Mouse (Mus musculus): ENCODE measurements around the gene Slc16a6. TPM values are rescaled to one million over a fixed set of nuclear protein-coding genes. Genes with fewer than 3 reads are reported as not detected.

Slc16a6 gene
- 4.2 and 7.5 TPM in 2 replicates for polyA plus RNA-seq (2014; fragmentation: Nextera tagmentation; extraction: Ambion mirVana)

GRCm38 (mm10) chr11:109473171-109474085 is at the start of gene Slc16a6, which contains the start of gene Arsg:
Gene Slc16a6 (minus strand): TSS chr11:109473598.
Gene Arsg (plus strand): TSS chr11:109473374.
- DNase-seq (ENCODE audit: low spot score) (peak; percentile 88), ATAC-seq (ENCODE audit: low FRiP score) (peak; percentile 86)
- no peaks in the 10 kb centered on the region for H3K36me3 ChIP-seq (replicated peaks; ENCODE audit: control insufficient read depth, insufficient read depth)
- under 1% methylated on average over 76 of the region's 111 CpGs for WGBS
- H3K9me3 ChIP-seq (ENCODE audit: control insufficient read depth, low read length) = no peaks in the 10 kb centered on the region
- H3K9ac ChIP-seq = peak within 1 kb of the TSS; percentile 93
- peaks cover 3% of the 10 kb centered on the region; the same call in 1 of the 2 replicates for H3K27me3 ChIP-seq (ENCODE audit: control insufficient read depth, insufficient read depth, low read length)
- H3K4me1 ChIP-seq (replicated peaks; ENCODE audit: control insufficient read depth, insufficient read depth, low read length) = peaks cover 8% of the 10 kb centered on the region; the same call in 1 of the 2 replicates
- peak within 1 kb of the TSS; percentile 90 for H3K27ac ChIP-seq
- peak within 1 kb of the TSS; percentile 67 for H3K4me2 ChIP-seq (replicated peaks)
- H3K4me3 ChIP-seq (replicated peaks; ENCODE audit: low read length) = peak within 1 kb of the TSS; percentile 85

GRCm38 (mm10) chr11:109520958-109521357 is 47.6 kb upstream of the Slc16a6 start:
- Histone ChIP-seq H3K4me1 (replicated peaks; ENCODE audit: control insufficient read depth, insufficient read depth, low read length) (no peaks in the 10 kb centered on the region), H3K36me3 (replicated peaks; ENCODE audit: control insufficient read depth, insufficient read depth) (no peaks in the 10 kb centered on the region)

GRCm38 (mm10) chr11:109517816-109518215 is 44.4 kb upstream of the Slc16a6 start:
- whole genome bisulfite sequencing = 91% methylated on average over 3 of the region's 3 CpGs
- Histone ChIP-seq H3K4me1 (replicated peaks; ENCODE audit: control insufficient read depth, insufficient read depth, low read length) (no peaks in the 10 kb centered on the region), H3K27ac (no peak overlapping the region), H3K4me2 (replicated peaks) (no peak overlapping the region), H3K4me3 (replicated peaks; ENCODE audit: low read length) (no peak overlapping the region), H3K36me3 (replicated peaks; ENCODE audit: control insufficient read depth, insufficient read depth) (no peaks in the 10 kb centered on the region), H3K9ac (no peak overlapping the region), H3K27me3 (ENCODE audit: control insufficient read depth, insufficient read depth, low read length) (no peaks in the 10 kb centered on the region), H3K9me3 (ENCODE audit: control insufficient read depth, low read length) (no peaks in the 10 kb centered on the region)
- ATAC-seq (ENCODE audit: low FRiP score) (no peak), DNase-seq (ENCODE audit: low spot score) (no peak)

More at GRCm38 (mm10) chr11:109520958-109521357, 47.6 kb upstream of the Slc16a6 start:
- ATAC-seq (ENCODE audit: low FRiP score) (no peak), DNase-seq (ENCODE audit: low spot score) (no peak)
- Histone ChIP-seq H3K9ac (no peak overlapping the region), H3K9me3 (ENCODE audit: control insufficient read depth, low read length) (no peaks in the 10 kb centered on the region), H3K4me3 (replicated peaks; ENCODE audit: low read length) (no peak overlapping the region), H3K27ac (no peak overlapping the region), H3K27me3 (ENCODE audit: control insufficient read depth, insufficient read depth, low read length) (no peaks in the 10 kb centered on the region), H3K4me2 (replicated peaks) (no peak overlapping the region)
- 56% methylated on average over 7 of the region's 7 CpGs for WGBS

GRCm38 (mm10) chr11:109517330-109517729 is 43.9 kb upstream of the Slc16a6 start:
- no peak overlapping the region for H3K4me3 ChIP-seq (replicated peaks; ENCODE audit: low read length)

GRCm38 (mm10) chr11:109514064-109514612 is 40.7 kb upstream of the Slc16a6 start:
- WGBS = 82% methylated on average over 3 of the region's 3 CpGs
- Histone ChIP-seq H3K9me3 (ENCODE audit: control insufficient read depth, low read length) (0 out of 2 replicates have a peak, but pooled peaks cover 6% of the 10 kb centered on the region), H3K27me3 (ENCODE audit: control insufficient read depth, insufficient read depth, low read length) (no peaks in the 10 kb centered on the region), H3K4me2 (replicated peaks) (no peak overlapping the region), H3K27ac (no peak overlapping the region), H3K9ac (no peak overlapping the region), H3K4me3 (replicated peaks; ENCODE audit: low read length) (no peak overlapping the region), H3K4me1 (replicated peaks; ENCODE audit: control insufficient read depth, insufficient read depth, low read length) (no peaks in the 10 kb centered on the region), H3K36me3 (replicated peaks; ENCODE audit: control insufficient read depth, insufficient read depth) (no peaks in the 10 kb centered on the region)
- DNase-seq (ENCODE audit: low spot score) (no peak), ATAC-seq (ENCODE audit: low FRiP score) (no peak)

More at GRCm38 (mm10) chr11:109517330-109517729, 43.9 kb upstream of the Slc16a6 start:
- WGBS = 91% methylated on average over 11 of the region's 11 CpGs
- Histone ChIP-seq H3K9ac (no peak overlapping the region), H3K27me3 (ENCODE audit: control insufficient read depth, insufficient read depth, low read length) (no peaks in the 10 kb centered on the region), H3K4me2 (replicated peaks) (no peak overlapping the region), H3K27ac (no peak overlapping the region), H3K9me3 (ENCODE audit: control insufficient read depth, low read length) (no peaks in the 10 kb centered on the region), H3K36me3 (replicated peaks; ENCODE audit: control insufficient read depth, insufficient read depth) (no peaks in the 10 kb centered on the region), H3K4me1 (replicated peaks; ENCODE audit: control insufficient read depth, insufficient read depth, low read length) (no peaks in the 10 kb centered on the region)
- ATAC-seq (ENCODE audit: low FRiP score) = no peak
- DNase-seq (ENCODE audit: low spot score) = no peak

GRCm38 (mm10) chr11:109512995-109513675 is 39.7 kb upstream of the Slc16a6 start:
- no peak overlapping the region for H3K27ac ChIP-seq
- H3K27me3 ChIP-seq (ENCODE audit: control insufficient read depth, insufficient read depth, low read length) = no peaks in the 10 kb centered on the region
- 88% methylated on average over 16 of the region's 16 CpGs for WGBS
- H3K9me3 ChIP-seq (ENCODE audit: control insufficient read depth, low read length) = 0 out of 2 replicates have a peak, but pooled peaks cover 6% of the 10 kb centered on the region
- no peak for ATAC-seq (ENCODE audit: low FRiP score)
- DNase-seq (ENCODE audit: low spot score) = no peak
- no peak overlapping the region for H3K4me3 ChIP-seq (replicated peaks; ENCODE audit: low read length)
- H3K4me2 ChIP-seq (replicated peaks) = no peak overlapping the region
- no peak overlapping the region for H3K9ac ChIP-seq
- no peaks in the 10 kb centered on the region for H3K36me3 ChIP-seq (replicated peaks; ENCODE audit: control insufficient read depth, insufficient read depth)
- H3K4me1 ChIP-seq (replicated peaks; ENCODE audit: control insufficient read depth, insufficient read depth, low read length) = no peaks in the 10 kb centered on the region

- H3K27ac ChIP-seq = no peak overlapping the region
- 0 out of 2 replicates have a peak, but pooled peaks cover 6% of the 10 kb centered on the region for H3K9me3 ChIP-seq (ENCODE audit: control insufficient read depth, low read length)
- no peaks in the 10 kb centered on the region for H3K36me3 ChIP-seq (replicated peaks; ENCODE audit: control insufficient read depth, insufficient read depth)
- 0 out of 2 replicates have a peak, but pooled peaks cover 3% of the 10 kb centered on the region for H3K4me1 ChIP-seq (replicated peaks; ENCODE audit: control insufficient read depth, insufficient read depth, low read length)
- no peak overlapping the region for H3K9ac ChIP-seq
- no peak overlapping the region for H3K4me2 ChIP-seq (replicated peaks)
- no peak overlapping the region for H3K4me3 ChIP-seq (replicated peaks; ENCODE audit: low read length)
- ATAC-seq (ENCODE audit: low FRiP score) = no peak
- 41% methylated on average over 3 of the region's 3 CpGs for WGBS
- DNase-seq (ENCODE audit: low spot score) = no peak
- no peaks in the 10 kb centered on the region for H3K27me3 ChIP-seq (ENCODE audit: control insufficient read depth, insufficient read depth, low read length)
These were observed 33.7 kb upstream of the Slc16a6 start for GRCm38 (mm10) chr11:109507068-109507467.

- H3K27me3 ChIP-seq (ENCODE audit: control insufficient read depth, insufficient read depth, low read length) = no peaks in the 10 kb centered on the region
- H3K4me2 ChIP-seq (replicated peaks) = no peak overlapping the region
- no peak overlapping the region for H3K9ac ChIP-seq
- H3K9me3 ChIP-seq (ENCODE audit: control insufficient read depth, low read length) = no peaks in the 10 kb centered on the region
- DNase-seq (ENCODE audit: low spot score) (no peak), ATAC-seq (ENCODE audit: low FRiP score) (no peak)
- WGBS = 78% methylated on average over 4 of the region's 4 CpGs
- no peak overlapping the region for H3K4me3 ChIP-seq (replicated peaks; ENCODE audit: low read length)
- H3K4me1 ChIP-seq (replicated peaks; ENCODE audit: control insufficient read depth, insufficient read depth, low read length) = 0 out of 2 replicates have a peak, but pooled peaks cover 3% of the 10 kb centered on the region
- H3K36me3 ChIP-seq (replicated peaks; ENCODE audit: control insufficient read depth, insufficient read depth) = no peaks in the 10 kb centered on the region
- no peak overlapping the region for H3K27ac ChIP-seq
These were observed 32.4 kb upstream of the Slc16a6 start for GRCm38 (mm10) chr11:109505823-109506222.

- 57% methylated on average over 9 of the region's 9 CpGs for WGBS
- Histone ChIP-seq H3K9ac (no peak overlapping the region), H3K4me1 (replicated peaks; ENCODE audit: control insufficient read depth, insufficient read depth, low read length) (0 out of 2 replicates have a peak, but pooled peaks cover 3% of the 10 kb centered on the region), H3K36me3 (replicated peaks; ENCODE audit: control insufficient read depth, insufficient read depth) (no peaks in the 10 kb centered on the region), H3K4me3 (replicated peaks; ENCODE audit: low read length) (no peak overlapping the region), H3K27me3 (ENCODE audit: control insufficient read depth, insufficient read depth, low read length) (no peaks in the 10 kb centered on the region), H3K9me3 (ENCODE audit: control insufficient read depth, low read length) (no peaks in the 10 kb centered on the region), H3K4me2 (replicated peaks) (no peak overlapping the region), H3K27ac (no peak overlapping the region)
- ATAC-seq (ENCODE audit: low FRiP score) = no peak
- DNase-seq (ENCODE audit: low spot score) = no peak
These were observed 31.6 kb upstream of the Slc16a6 start for GRCm38 (mm10) chr11:109504977-109505376.
